Mouse (Mus musculus) myocyte (in vitro differentiated cells): Measurements from ENCODE around the gene Cryzl2. TPM values are rescaled to one million over a fixed set of nuclear protein-coding genes. Genes with fewer than 3 reads are reported as not detected.
A peak's percentile ranks its signal among the peaks of the same experiment; 100 is the strongest.

Experiments
- H3K27me3 ChIP-seq: one replicate; pipeline ENCODE4 v1.6.1; 2011; ENCODE audit not compliant: control insufficient read depth, insufficient read depth, insufficient read length
- H3K36me3 ChIP-seq: one replicate; pipeline ENCODE4 v1.6.1; 2011; ENCODE audit not compliant: control insufficient read depth, insufficient read depth
- H3K4me2 ChIP-seq: one replicate; pipeline ENCODE4 v1.6.1; 2011; ENCODE audit warnings: low read depth, control low read depth
- H3K4me3 ChIP-seq: one replicate; pipeline ENCODE4 v1.5.1; 2011; ENCODE audit warnings: mild to moderate bottlenecking, control low read depth, moderate library complexity
- H3K79me2 ChIP-seq: one replicate; pipeline ENCODE4 v1.6.1; 2011; ENCODE audit not compliant: control insufficient read depth, insufficient read depth
- H3ac ChIP-seq: one replicate; pipeline ENCODE4 v1.6.1; 2011; ENCODE audit not compliant: control insufficient read depth, insufficient read length
- CEBPB ChIP-seq: IDR thresholded peaks from 2 replicates; pipeline ENCODE4 v1.6.1; 2011; ENCODE audit warnings: mild to moderate bottlenecking, moderate library complexity; ENCODE audit not compliant: poor library complexity, insufficient read depth, severe bottlenecking
- E2F4 ChIP-seq: IDR thresholded peaks from one replicate; pipeline ENCODE4 v1.6.1; 2011; ENCODE audit warnings: mild to moderate bottlenecking, control low read depth, moderate library complexity; ENCODE audit not compliant: insufficient read depth
- MAX ChIP-seq: IDR thresholded peaks from one replicate; pipeline ENCODE4 v1.6.1; 2011; ENCODE audit warnings: low read depth, mild to moderate bottlenecking, control low read depth
- MYOD1 ChIP-seq, 3 experiments: IDR thresholded peaks; one replicate each; pipeline ENCODE4 v1.6.1; 2011; ENCODE audit warnings: control low read depth in 2 of 3, low read depth in 2 of 3, mild to moderate bottlenecking in 2 of 3, moderate library complexity in 1 of 3; ENCODE audit not compliant: insufficient read length in 2 of 3, control insufficient read depth in 1 of 3
- MYOG ChIP-seq, 3 experiments: IDR thresholded peaks; one replicate each; pipeline ENCODE4 v1.6.1; 2011; ENCODE audit warnings: control low read depth in 2 of 3, low read depth in 2 of 3, mild to moderate bottlenecking in 2 of 3; ENCODE audit not compliant: insufficient read length in 2 of 3, control insufficient read depth in 1 of 3, insufficient read depth in 1 of 3
- POLR2A ChIP-seq: IDR thresholded peaks from one replicate; pipeline ENCODE4 v1.6.1; 2011; ENCODE audit warnings: low read depth, mild to moderate bottlenecking, control low read depth, moderate library complexity; ENCODE audit not compliant: insufficient read length
- POLR2AphosphoS2 ChIP-seq: IDR thresholded peaks from one replicate; pipeline ENCODE4 v1.6.1; 2011; ENCODE audit warnings: low read depth, control low read depth; ENCODE audit not compliant: insufficient read length
- REST ChIP-seq: IDR thresholded peaks from one replicate; pipeline ENCODE4 v1.6.1; 2011; ENCODE audit warnings: mild to moderate bottlenecking, control low read depth, moderate library complexity; ENCODE audit not compliant: insufficient read depth, insufficient read length
- SRF ChIP-seq: IDR thresholded peaks from one replicate; pipeline ENCODE4 v1.6.1; 2011; ENCODE audit warnings: low read depth; ENCODE audit not compliant: control insufficient read depth, insufficient read length
- TCF12 ChIP-seq: IDR thresholded peaks from one replicate; pipeline ENCODE4 v1.6.1; 2011; ENCODE audit warnings: mild to moderate bottlenecking, control low read depth; ENCODE audit not compliant: poor library complexity, insufficient read depth, severe bottlenecking
- TCF3 ChIP-seq: IDR thresholded peaks from one replicate; pipeline ENCODE4 v1.6.1; 2011; ENCODE audit warnings: low read depth, control low read depth; ENCODE audit not compliant: insufficient read length
- USF1 ChIP-seq: IDR thresholded peaks from one replicate; pipeline ENCODE4 v1.6.1; 2011; ENCODE audit warnings: low read depth, mild to moderate bottlenecking, control low read depth, moderate library complexity
- polyA plus RNA-seq: library from polyadenylated mRNA; unstranded; fragments of >200 nt; fragmentation: generic; extraction: Trizol; gene quantifications from one replicate; pipeline ENCODE4 v1.2.1, GENCODE M21; 2012; ENCODE audit warnings: missing spikeins

Gene Cryzl2
- polyA plus RNA-seq, 1 experiment = 0.12 TPM

- Histone ChIP-seq H3K4me3 (peak overlapping the region; percentile 21), H3K4me2 (peak overlapping the region; percentile 88), H3ac (no peak overlapping the region), H3K79me2 (no peaks in the 10 kb centered on the region), H3K36me3 (no peaks in the 10 kb centered on the region), H3K27me3 (no peaks in the 10 kb centered on the region)
- TF ChIP-seq E2F4 (no peak), MYOG (IDR thresholded peaks at IDR 0.05; ENCODE audit: control insufficient read depth in 1 of 3, insufficient read depth in 1 of 3, insufficient read length in 2 of 3, low read depth in 2 of 3) (no peak), CEBPB (no peak), POLR2AphosphoS2 (peak; percentile 41), POLR2A (peak; percentile 54), REST (no peak), MAX (no peak), USF1 (peak; percentile 2), MYOD1 (IDR thresholded peaks at IDR 0.05; ENCODE audit: control insufficient read depth in 1 of 3, insufficient read length in 2 of 3, low read depth in 2 of 3) (peak in 2 of 3 experiments; percentile 48 to 52)
Measured at GRCm38 (mm10) chr1:157507814-157508213, 49.4 kb downstream of the Cryzl2 start.

GRCm38 (mm10) chr1:157512690-157513448 is 54.5 kb downstream of the Cryzl2 start:
- Histone ChIP-seq H3ac (no peak overlapping the region), H3K4me2 (no peak overlapping the region), H3K36me3 (no peaks in the 10 kb centered on the region), H3K4me3 (no peak overlapping the region), H3K27me3 (no peaks in the 10 kb centered on the region), H3K79me2 (no peaks in the 10 kb centered on the region)
- no peak for TF ChIP-seq TCF12
- no peak for TF ChIP-seq CEBPB
- TF ChIP-seq POLR2AphosphoS2 = no peak
- no peak for TF ChIP-seq TCF3
- TF ChIP-seq REST = no peak
- no peak for TF ChIP-seq MAX

GRCm38 (mm10) chr1:157513559-157513958 is 55.2 kb downstream of the Cryzl2 start:
- no peak overlapping the region for H3K4me2 ChIP-seq
- no peak overlapping the region for H3K4me3 ChIP-seq
- no peak for TF ChIP-seq USF1
- TF ChIP-seq MYOD1 (IDR thresholded peaks at IDR 0.05; ENCODE audit: control insufficient read depth in 1 of 3, insufficient read length in 2 of 3, low read depth in 2 of 3) = no peak
- no peak for TF ChIP-seq MYOG (IDR thresholded peaks at IDR 0.05; ENCODE audit: control insufficient read depth in 1 of 3, insufficient read depth in 1 of 3, insufficient read length in 2 of 3, low read depth in 2 of 3)
- no peak for TF ChIP-seq REST
- no peak for TF ChIP-seq SRF
- TF ChIP-seq CEBPB = no peak
- TF ChIP-seq MAX = no peak
- TF ChIP-seq POLR2A = no peak
- no peak for TF ChIP-seq TCF3
- no peak for TF ChIP-seq E2F4
- TF ChIP-seq POLR2AphosphoS2 = no peak
- no peak for TF ChIP-seq TCF12
- H3K36me3 ChIP-seq = no peaks in the 10 kb centered on the region
- no peaks in the 10 kb centered on the region for H3K27me3 ChIP-seq
- no peaks in the 10 kb centered on the region for H3K79me2 ChIP-seq
- no peak overlapping the region for H3ac ChIP-seq

GRCm38 (mm10) chr1:157514298-157514697 is 55.9 kb downstream of the Cryzl2 start:
- Histone ChIP-seq H3K79me2 (no peaks in the 10 kb centered on the region), H3ac (no peak overlapping the region), H3K27me3 (no peaks in the 10 kb centered on the region), H3K36me3 (no peaks in the 10 kb centered on the region), H3K4me3 (no peak overlapping the region), H3K4me2 (no peak overlapping the region)
- TF ChIP-seq MYOG (IDR thresholded peaks at IDR 0.05; ENCODE audit: control insufficient read depth in 1 of 3, insufficient read depth in 1 of 3, insufficient read length in 2 of 3, low read depth in 2 of 3) = no peak

GRCm38 (mm10) chr1:157516838-157517808 is 58.7 kb downstream of the Cryzl2 start:
- no peaks in the 10 kb centered on the region for H3K79me2 ChIP-seq

More at GRCm38 (mm10) chr1:157516838-157517808, 58.7 kb downstream of the Cryzl2 start:
- Histone ChIP-seq H3K4me3 (no peak overlapping the region), H3K4me2 (peak overlapping the region; percentile 35), H3ac (no peak overlapping the region), H3K27me3 (no peaks in the 10 kb centered on the region), H3K36me3 (no peaks in the 10 kb centered on the region)
- no peak for TF ChIP-seq POLR2A
- TF ChIP-seq TCF12 = no peak
- no peak for TF ChIP-seq SRF
- TF ChIP-seq TCF3 = no peak
